Mouse (Mus musculus) midbrain, embryonic 13.5 days (tissue): ENCODE results near the gene Psg26. TPM values are rescaled to one million over a fixed set of nuclear protein-coding genes. Genes with fewer than 3 reads are reported as not detected.
"Not testable (repeated sequence)": the region's sequence is repeated elsewhere in the genome, so short reads cannot be mapped to it uniquely, and the experiment has no call there.

ENCODE experiments used
- ATAC-seq: fragments of 200-750 bp; cut with Nextera tagmentation; 2 replicates; pipeline ENCODE4 v1.8.0; 2017; ENCODE audit warnings: mild to moderate bottlenecking, moderate TSS enrichment, moderate library complexity
- H3K27ac ChIP-seq: fragments of 300-500 bp; sonication (generic); 2 replicates; pipeline ENCODE4 v1.5.1; 2015; ENCODE audit warnings: inconsistent platforms, mild to moderate bottlenecking, moderate library complexity
- H3K27me3 ChIP-seq: fragments of 300-500 bp; sonication (generic); 2 replicates; pipeline ENCODE4 v1.6.1; 2015; ENCODE audit warnings: mild to moderate bottlenecking, inconsistent platforms
- H3K36me3 ChIP-seq: fragments of 300-500 bp; sonication (generic); 2 replicates; pipeline ENCODE4 v1.6.1; 2015; ENCODE audit warnings: mild to moderate bottlenecking, inconsistent platforms
- H3K4me1 ChIP-seq: fragments of 300-500 bp; sonication (generic); replicated peaks from 2 replicates; pipeline ENCODE4 v1.6.1; 2015; ENCODE audit warnings: inconsistent platforms
- H3K4me2 ChIP-seq: fragments of 300-500 bp; sonication (generic); replicated peaks from 2 replicates; pipeline ENCODE4 v1.6.1; 2015; ENCODE audit warnings: moderate library complexity, mild to moderate bottlenecking, inconsistent platforms
- H3K4me3 ChIP-seq: fragments of 300-500 bp; sonication (generic); replicated peaks from 2 replicates; pipeline ENCODE4 v1.5.1; 2015; ENCODE audit warnings: mild to moderate bottlenecking, inconsistent platforms
- H3K9ac ChIP-seq: fragments of 300-500 bp; sonication (generic); replicated peaks from 2 replicates; pipeline ENCODE4 v1.6.1; 2015; ENCODE audit warnings: mild to moderate bottlenecking, inconsistent platforms
- H3K9me3 ChIP-seq: fragments of 300-500 bp; sonication (generic); 2 replicates; pipeline ENCODE4 v1.6.1; 2016; ENCODE audit warnings: mild to moderate bottlenecking, inconsistent platforms
- WGBS: fragments of 180-500 bp; shearing (Covaris S2); methylation state at CpG from one replicate; pipeline ENCODE4 v1.1.7; 2015; 5-methylcytosine and 5-hydroxymethylcytosine counted together
- polyA plus RNA-seq: library from polyadenylated mRNA; unstranded; fragments of >200 nt; fragmentation: Nextera tagmentation; extraction: Ambion mirVana; gene quantifications from 2 replicates; pipeline ENCODE4 v1.2.1, GENCODE M21; 2015

Gene Psg26
- polyA plus RNA-seq = not detected in 2 replicates

DNA sequence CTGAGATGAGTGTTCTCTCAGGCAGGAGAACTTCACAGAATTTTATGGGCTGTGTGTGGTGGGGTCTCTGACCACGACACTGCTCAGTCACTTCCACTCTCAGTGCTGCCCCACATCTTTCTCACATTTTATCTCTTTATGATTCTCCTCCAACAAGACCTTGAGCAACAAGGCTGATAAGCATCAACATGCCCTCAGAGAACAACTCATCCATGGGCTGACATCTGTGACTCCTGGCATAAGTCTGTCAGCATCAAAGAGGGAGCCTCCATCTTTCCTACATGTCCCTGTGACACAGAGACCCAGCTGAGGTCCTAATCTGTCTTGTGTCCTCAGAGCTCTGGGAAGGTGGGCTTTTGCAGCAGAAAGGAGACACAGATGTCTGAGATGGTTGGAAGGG is at the start of gene Psg26:
Gene Psg26, minus strand, starts transcription at position 101 of the 400 bp plus-strand sequence.
- H3K9ac ChIP-seq = no peak within 1 kb of the TSS
- no peak within 1 kb of the TSS for H3K27ac ChIP-seq
- H3K9me3 ChIP-seq = peaks cover 38% of the 10 kb centered on the region
- ATAC-seq = no peak
- no peaks in the 10 kb centered on the region for H3K27me3 ChIP-seq
- no peaks in the 10 kb centered on the region for H3K4me1 ChIP-seq
- no peak within 1 kb of the TSS for H3K4me2 ChIP-seq
- no peaks in the 10 kb centered on the region for H3K36me3 ChIP-seq
- 62% methylated on average over 1 of the region's 1 CpGs for whole genome bisulfite sequencing
- H3K4me3 ChIP-seq = no peak within 1 kb of the TSS

- no peak for ATAC-seq
- Histone ChIP-seq H3K36me3 (no peaks in the 10 kb centered on the region), H3K4me3 (no peak overlapping the region), H3K4me1 (no peaks in the 10 kb centered on the region), H3K27ac (no peak overlapping the region), H3K9ac (no peak overlapping the region), H3K4me2 (no peak overlapping the region), H3K9me3 (peaks cover 4% of the 10 kb centered on the region; the same call in 1 of the 2 replicates), H3K27me3 (no peaks in the 10 kb centered on the region)
- 61% methylated on average over 3 of the region's 3 CpGs for WGBS
Measured at GRCm38 (mm10) chr7:18533420-18533819, 49.4 kb upstream of the Psg26 start.

DNA sequence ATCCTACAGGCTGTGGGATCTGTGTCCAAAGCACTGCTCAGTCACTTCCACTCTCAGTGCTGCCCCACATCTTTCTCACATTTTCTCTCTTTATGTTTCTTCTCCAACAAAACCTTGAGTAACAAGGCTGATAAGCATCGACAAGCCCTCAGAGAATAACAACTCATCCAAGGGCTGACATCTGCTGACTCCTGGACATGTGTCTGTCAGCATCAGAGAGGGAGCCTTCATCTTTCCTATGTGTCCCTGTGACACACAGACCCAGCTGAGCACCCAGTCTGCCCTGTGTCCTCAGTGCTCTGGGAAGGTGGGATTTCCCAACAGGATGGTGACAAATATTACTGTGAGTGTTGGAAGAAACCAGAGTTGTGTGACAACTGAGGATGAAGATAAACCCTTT is 48.2 kb upstream of the Psg26 start, which contains the start of gene Psg25:
Gene Psg25, minus strand, starts transcription at position 101 of the 400 bp plus-strand sequence.
- no peak within 1 kb of the TSS for H3K9ac ChIP-seq
- no peaks in the 10 kb centered on the region for H3K36me3 ChIP-seq
- H3K9me3 ChIP-seq = peaks cover 4% of the 10 kb centered on the region; the same call in 1 of the 2 replicates
- no peak within 1 kb of the TSS for H3K4me3 ChIP-seq
- H3K27me3 ChIP-seq = no peaks in the 10 kb centered on the region
- H3K4me1 ChIP-seq = no peaks in the 10 kb centered on the region
- 69% methylated on average over 1 of the region's 1 CpGs for WGBS
- no peak for ATAC-seq
- H3K27ac ChIP-seq = no peak within 1 kb of the TSS
- H3K4me2 ChIP-seq = no peak within 1 kb of the TSS

DNA sequence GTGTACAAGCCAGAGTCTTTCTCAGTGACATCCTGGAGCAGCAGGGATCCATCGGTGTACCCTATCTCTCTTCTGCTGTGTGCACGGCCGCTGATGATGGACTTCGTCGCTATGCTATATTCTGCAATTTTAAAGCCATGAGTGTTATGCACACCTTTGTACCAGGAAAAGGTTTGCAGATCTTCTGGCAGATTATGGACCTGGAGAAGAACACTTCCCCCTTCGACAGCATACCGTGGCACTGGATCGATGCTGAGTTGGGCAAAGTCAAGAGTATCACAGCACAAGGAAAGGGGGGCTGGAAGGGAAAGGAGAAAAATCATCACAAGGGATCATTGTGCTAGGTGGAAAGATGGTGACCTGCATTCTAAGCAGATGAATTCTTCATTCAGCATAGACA is 40.7 kb upstream of the Psg26 start:
- Histone ChIP-seq H3K4me1 (no peaks in the 10 kb centered on the region), H3K9ac (no peak overlapping the region), H3K36me3 (no peaks in the 10 kb centered on the region), H3K27me3 (no peaks in the 10 kb centered on the region), H3K9me3 (0 out of 2 replicates have a peak, but pooled peaks cover 6% of the 10 kb centered on the region), H3K4me2 (no peak overlapping the region), H3K27ac (no peak overlapping the region), H3K4me3 (no peak overlapping the region)
- ATAC-seq = no peak
- 95% methylated on average over 8 of the region's 8 CpGs for WGBS

DNA sequence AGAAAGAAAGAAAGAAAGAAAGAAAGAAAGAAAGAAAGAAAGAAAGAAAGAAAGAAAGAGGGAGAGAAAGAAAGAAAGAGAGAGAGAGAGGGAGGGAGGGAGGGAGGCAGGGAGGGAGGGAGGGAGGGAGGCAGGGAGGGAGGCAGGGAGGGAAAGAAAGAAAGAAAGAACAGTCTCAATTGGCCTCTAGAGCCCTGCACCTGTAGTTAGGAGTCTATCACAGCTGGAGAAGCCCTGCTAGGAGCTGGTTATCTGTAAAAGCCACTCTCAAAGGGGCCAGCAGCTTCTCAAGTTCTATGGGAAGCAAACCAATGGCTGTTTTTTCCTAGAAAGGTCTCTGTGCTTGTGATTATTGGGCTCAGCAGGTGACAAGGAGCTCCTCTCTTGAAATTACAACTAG is 28.9 kb upstream of the Psg26 start:
- not testable (repeated sequence) for H3K4me3 ChIP-seq, H3K4me1 ChIP-seq, H3K27ac ChIP-seq, H3K4me2 ChIP-seq, H3K27me3 ChIP-seq, H3K9ac ChIP-seq, H3K9me3 ChIP-seq, ATAC-seq, H3K36me3 ChIP-seq

DNA sequence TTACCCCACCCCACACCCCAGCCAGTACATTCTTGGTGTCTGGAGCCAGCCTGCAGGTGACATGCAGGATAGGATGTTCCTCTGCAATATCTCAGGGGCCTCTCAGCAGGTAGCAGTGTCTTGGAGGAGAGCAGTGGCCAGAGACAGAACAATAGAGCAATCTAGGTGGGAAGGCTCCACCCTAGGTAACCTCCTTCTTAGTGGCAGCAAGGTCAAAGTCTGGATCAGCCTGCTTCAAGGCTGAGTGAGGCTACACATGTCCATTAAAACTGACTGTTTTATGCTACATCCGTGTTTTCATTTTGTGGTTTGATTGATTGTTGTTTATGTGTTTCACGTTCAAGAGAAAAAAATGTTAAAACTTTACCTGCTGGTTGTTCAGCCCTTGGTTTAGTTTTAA is 28.4 kb upstream of the Psg26 start:
- H3K4me2 ChIP-seq, ATAC-seq, H3K27me3 ChIP-seq, H3K27ac ChIP-seq, H3K9ac ChIP-seq, H3K36me3 ChIP-seq, H3K4me1 ChIP-seq, H3K9me3 ChIP-seq, H3K4me3 ChIP-seq: not testable (repeated sequence)
- 65% methylated on average over 2 of the region's 2 CpGs for WGBS

DNA sequence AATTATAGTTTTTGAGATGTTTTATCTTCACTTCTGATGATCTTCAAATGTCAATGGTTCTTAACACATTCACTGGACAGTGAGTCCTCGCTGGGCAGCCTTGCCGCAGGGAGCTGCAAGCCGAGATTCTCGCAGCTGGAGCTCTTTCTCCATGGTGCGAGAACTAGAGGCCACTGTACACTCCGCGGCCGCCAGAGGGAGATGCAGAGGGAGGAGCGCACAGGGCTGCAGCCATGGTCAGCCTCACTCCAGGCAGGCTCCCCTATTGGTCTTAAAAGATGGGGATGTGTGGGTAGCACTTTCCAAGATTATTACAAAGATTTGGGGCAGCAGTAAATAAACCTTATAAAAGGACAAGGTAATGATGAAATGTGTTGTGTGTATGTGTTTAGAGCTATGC is 27.5 kb upstream of the Psg26 start:
- H3K4me2 ChIP-seq = no peak overlapping the region
- H3K9ac ChIP-seq = no peak overlapping the region
- H3K36me3 ChIP-seq = no peaks in the 10 kb centered on the region
- H3K4me3 ChIP-seq = no peak overlapping the region
- ATAC-seq = no peak
- WGBS = 19% methylated on average over 9 of the region's 9 CpGs
- H3K9me3 ChIP-seq = no peaks in the 10 kb centered on the region
- H3K4me1 ChIP-seq = no peaks in the 10 kb centered on the region
- H3K27ac ChIP-seq = no peak overlapping the region
- no peaks in the 10 kb centered on the region for H3K27me3 ChIP-seq

- not testable (repeated sequence) for H3K36me3 ChIP-seq, H3K27me3 ChIP-seq, H3K4me1 ChIP-seq, H3K4me2 ChIP-seq, H3K4me3 ChIP-seq, ATAC-seq, H3K27ac ChIP-seq, H3K9ac ChIP-seq
- 85% methylated on average over 2 of the region's 2 CpGs for WGBS
- H3K9me3 ChIP-seq = peaks cover 29% of the 10 kb centered on the region
Measured at GRCm38 (mm10) chr7:18431941-18432340, 52.0 kb downstream of the Psg26 start, which contains the start of gene Psg28. Psg28 (minus strand) TSS chr7:18432041.

Other genes starting within 250 kb of the Psg26 start
- not detected in 2 replicates for gene Mill1, start 238.8 kb downstream of the Psg26 start, polyA plus RNA-seq
- gene Psg18, start 129.2 kb downstream of the Psg26 start, polyA plus RNA-seq = not detected in 2 replicates
- not detected in 2 replicates for gene Psg28, start 52.1 kb downstream of the Psg26 start, polyA plus RNA-seq
- not detected in 2 replicates for gene Psg25, start 48.1 kb upstream of the Psg26 start, polyA plus RNA-seq
- not detected in 2 replicates for gene Psg27, start 83.1 kb upstream of the Psg26 start, polyA plus RNA-seq
- not detected in 2 replicates for gene Psg23, start 132.3 kb upstream of the Psg26 start, polyA plus RNA-seq
- gene Psg21, start 172.5 kb upstream of the Psg26 start, polyA plus RNA-seq = not detected in 2 replicates
- gene Psg20, start 202.0 kb upstream of the Psg26 start, polyA plus RNA-seq = not detected in 2 replicates
- not detected in 2 replicates for gene Psg22, start 233.9 kb upstream of the Psg26 start, polyA plus RNA-seq